Mouse (Mus musculus): ENCODE results near the gene Fhit. TPM values are rescaled to one million over a fixed set of nuclear protein-coding genes. Genes with fewer than 3 reads are reported as not detected.

Fhit gene
- polyA plus RNA-seq, 1 experiment from 2014 or later, result 5.6 TPM

DNA sequence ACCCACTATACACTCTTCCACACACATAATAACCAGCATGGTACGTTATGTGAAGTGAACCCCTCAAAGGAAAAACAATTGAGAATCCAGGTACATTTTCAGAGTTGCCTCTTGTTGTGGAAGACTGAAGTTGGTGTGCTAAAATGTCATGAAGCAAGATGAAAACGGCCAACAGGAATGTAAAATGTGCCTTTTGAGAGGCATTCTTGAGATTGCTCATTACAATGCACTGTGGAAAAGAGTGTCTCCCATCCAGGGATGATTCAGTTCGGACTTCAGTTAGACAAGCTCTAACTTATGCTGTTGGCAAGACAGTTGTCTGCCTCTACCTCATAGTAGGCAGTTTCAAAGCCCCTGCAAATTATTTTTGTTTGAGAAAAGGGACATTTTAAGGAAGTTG, 676.0 kb downstream of the Fhit start:
- no peak for ATAC-seq (replicated peaks; ENCODE audit: insufficient number of reproducible peaks, low FRiP score, low TSS enrichment)
- Histone ChIP-seq H3K36me3 (ENCODE audit: control insufficient read depth, insufficient read depth, low read length) (no peaks in the 10 kb centered on the region), H3K27me3 (ENCODE audit: control insufficient read depth, insufficient read depth, low read length) (no peaks in the 10 kb centered on the region), H3K27ac (ENCODE audit: low read depth, low read length) (no peak overlapping the region), H3K4me1 (ENCODE audit: control insufficient read depth, insufficient read depth, low read length) (no peaks in the 10 kb centered on the region), H3K9me3 (replicated peaks; ENCODE audit: control insufficient read depth, low read length) (no peaks in the 10 kb centered on the region), H3K4me2 (no peak overlapping the region), H3K4me3 (ENCODE audit: low read depth, low read length) (no peak overlapping the region), H3K9ac (ENCODE audit: low read depth, low read length) (no peak overlapping the region)
- 71% methylated on average over 3 of the region's 3 CpGs for WGBS (ENCODE audit: insufficient replicate concordance)

DNA sequence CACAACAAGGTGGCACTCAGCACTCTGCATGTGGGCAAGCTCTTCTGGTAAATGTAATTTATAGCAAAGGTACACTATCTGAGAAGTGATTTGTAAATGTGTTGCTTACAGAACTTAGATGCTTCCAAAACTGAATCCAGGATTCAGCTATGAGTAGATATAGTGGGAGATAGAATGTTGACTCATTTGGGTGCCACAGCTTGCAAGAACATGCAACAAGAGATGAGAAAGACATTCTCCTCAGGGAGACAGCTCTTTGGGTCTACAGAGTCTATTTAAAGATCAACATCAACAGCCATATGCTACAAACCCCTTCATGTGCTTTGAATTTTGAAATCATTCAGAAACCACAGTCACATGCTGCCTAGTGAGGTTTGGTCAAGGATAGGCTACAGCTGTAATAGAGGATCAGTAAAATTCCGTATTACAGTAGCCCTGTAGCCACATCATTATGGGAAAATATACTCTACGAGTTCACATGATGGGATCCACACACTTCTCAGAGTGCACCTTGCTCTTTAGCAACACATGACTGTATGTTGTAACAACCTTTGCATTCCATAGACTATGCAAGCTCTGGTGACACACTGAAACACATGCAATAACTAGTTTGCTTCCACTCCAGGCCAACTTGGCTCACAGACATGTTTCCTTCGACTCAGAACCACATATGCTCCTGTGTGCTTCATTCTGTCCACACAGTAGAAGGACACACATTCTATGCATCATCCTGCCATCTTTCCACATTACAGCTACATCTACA, 678.8 kb downstream of the Fhit start:
- Histone ChIP-seq H3K27me3 (ENCODE audit: control insufficient read depth, insufficient read depth, low read length) (no peaks in the 10 kb centered on the region), H3K9ac (ENCODE audit: low read depth, low read length) (no peak overlapping the region), H3K27ac (ENCODE audit: low read depth, low read length) (no peak overlapping the region), H3K4me2 (no peak overlapping the region), H3K9me3 (replicated peaks; ENCODE audit: control insufficient read depth, low read length) (no peaks in the 10 kb centered on the region), H3K4me1 (ENCODE audit: control insufficient read depth, insufficient read depth, low read length) (no peaks in the 10 kb centered on the region), H3K36me3 (ENCODE audit: control insufficient read depth, insufficient read depth, low read length) (no peaks in the 10 kb centered on the region), H3K4me3 (ENCODE audit: low read depth, low read length) (no peak overlapping the region)
- 78% methylated on average over 3 of the region's 3 CpGs for WGBS (ENCODE audit: insufficient replicate concordance)
- ATAC-seq (replicated peaks; ENCODE audit: insufficient number of reproducible peaks, low FRiP score, low TSS enrichment), result no peak

GRCm38 (mm10) chr14:10481370-10481769, 680.5 kb downstream of the Fhit start:
- Histone ChIP-seq H3K36me3 (ENCODE audit: control insufficient read depth, insufficient read depth, low read length) (no peaks in the 10 kb centered on the region), H3K4me3 (ENCODE audit: low read depth, low read length) (no peak overlapping the region), H3K27me3 (ENCODE audit: control insufficient read depth, insufficient read depth, low read length) (no peaks in the 10 kb centered on the region), H3K27ac (ENCODE audit: low read depth, low read length) (no peak overlapping the region), H3K9me3 (replicated peaks; ENCODE audit: control insufficient read depth, low read length) (no peaks in the 10 kb centered on the region), H3K9ac (ENCODE audit: low read depth, low read length) (no peak overlapping the region), H3K4me1 (ENCODE audit: control insufficient read depth, insufficient read depth, low read length) (no peaks in the 10 kb centered on the region), H3K4me2 (no peak overlapping the region)
- 69% methylated on average over 2 of the region's 2 CpGs for WGBS (ENCODE audit: insufficient replicate concordance)
- ATAC-seq (replicated peaks; ENCODE audit: insufficient number of reproducible peaks, low FRiP score, low TSS enrichment), result no peak

- Histone ChIP-seq H3K27me3 (ENCODE audit: control insufficient read depth, insufficient read depth, low read length) (no peaks in the 10 kb centered on the region), H3K9me3 (replicated peaks; ENCODE audit: control insufficient read depth, low read length) (no peaks in the 10 kb centered on the region), H3K9ac (ENCODE audit: low read depth, low read length) (no peak overlapping the region), H3K4me3 (ENCODE audit: low read depth, low read length) (no peak overlapping the region), H3K4me1 (ENCODE audit: control insufficient read depth, insufficient read depth, low read length) (no peaks in the 10 kb centered on the region), H3K4me2 (no peak overlapping the region), H3K27ac (ENCODE audit: low read depth, low read length) (no peak overlapping the region), H3K36me3 (ENCODE audit: control insufficient read depth, insufficient read depth, low read length) (no peaks in the 10 kb centered on the region)
- 49% methylated on average over 1 of the region's 1 CpGs for whole genome bisulfite sequencing (ENCODE audit: insufficient replicate concordance)
- no peak for ATAC-seq (replicated peaks; ENCODE audit: insufficient number of reproducible peaks, low FRiP score, low TSS enrichment)
Observed at GRCm38 (mm10) chr14:10480681-10481080, 681.2 kb downstream of the Fhit start.

DNA sequence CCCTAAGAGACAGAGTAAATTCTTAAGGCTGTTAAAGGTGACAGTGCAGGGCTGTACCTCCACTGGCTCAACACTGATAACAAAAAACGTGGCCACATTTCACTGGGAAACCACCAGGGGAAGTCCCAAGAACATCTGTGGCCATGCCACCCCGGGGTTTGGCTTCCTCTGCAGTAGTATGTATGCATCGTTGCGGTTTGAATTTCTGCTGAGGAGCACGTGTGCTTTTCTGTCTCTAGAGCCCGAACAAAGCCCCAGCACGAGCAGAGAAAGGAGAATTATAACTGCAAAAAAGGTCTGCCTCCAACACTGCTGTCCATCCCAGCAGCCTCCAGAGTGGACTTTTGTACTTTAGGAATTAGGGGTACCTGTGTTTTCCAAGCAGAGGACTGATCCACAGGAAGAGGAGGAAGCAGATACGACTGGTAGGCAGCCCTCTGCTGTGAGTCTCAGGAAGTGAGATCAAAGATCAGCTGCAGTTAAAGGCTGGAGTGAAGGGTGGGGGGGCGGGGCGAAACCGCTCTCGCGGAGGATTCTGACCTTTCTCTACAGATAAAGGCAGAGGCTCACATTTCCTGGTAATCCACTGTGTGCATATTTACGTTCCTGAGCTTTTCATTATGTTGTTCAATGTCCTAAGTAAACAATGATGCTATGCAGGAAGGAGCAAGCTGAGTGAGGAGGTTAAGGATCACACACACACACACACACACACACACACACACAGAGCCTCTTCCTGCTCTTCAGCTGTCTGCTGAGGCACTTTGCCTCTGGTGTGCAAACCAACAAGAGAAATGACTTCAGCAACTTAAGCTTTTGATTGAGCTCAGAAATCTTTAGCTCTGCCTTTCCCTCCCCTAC, 708.6 kb downstream of the Fhit start:
- Histone ChIP-seq H3K36me3 (ENCODE audit: control insufficient read depth, insufficient read depth, low read length) (no peaks in the 10 kb centered on the region), H3K4me2 (peak overlapping the region; percentile 53), H3K9ac (ENCODE audit: low read depth, low read length) (no peak overlapping the region), H3K4me1 (ENCODE audit: control insufficient read depth, insufficient read depth, low read length) (0 out of 2 replicates have a peak, but pooled peaks cover 10% of the 10 kb centered on the region), H3K27me3 (ENCODE audit: control insufficient read depth, insufficient read depth, low read length) (no peaks in the 10 kb centered on the region), H3K9me3 (replicated peaks; ENCODE audit: control insufficient read depth, low read length) (no peaks in the 10 kb centered on the region), H3K27ac (ENCODE audit: low read depth, low read length) (peak overlapping the region; percentile 24; the same call in 1 of the 2 replicates), H3K4me3 (ENCODE audit: low read depth, low read length) (peak overlapping the region; percentile 25)
- 13% methylated on average over 14 of the region's 14 CpGs for WGBS (ENCODE audit: insufficient replicate concordance)
- ATAC-seq (replicated peaks; ENCODE audit: insufficient number of reproducible peaks, low FRiP score, low TSS enrichment), result peak; percentile 83

GRCm38 (mm10) chr14:10452234-10452633, 709.6 kb downstream of the Fhit start:
- WGBS (ENCODE audit: insufficient replicate concordance), result 57% methylated on average over 5 of the region's 5 CpGs
- Histone ChIP-seq H3K9ac (ENCODE audit: low read depth, low read length) (no peak overlapping the region), H3K4me3 (ENCODE audit: low read depth, low read length) (no peak overlapping the region), H3K36me3 (ENCODE audit: control insufficient read depth, insufficient read depth, low read length) (no peaks in the 10 kb centered on the region), H3K4me1 (ENCODE audit: control insufficient read depth, insufficient read depth, low read length) (0 out of 2 replicates have a peak, but pooled peaks cover 10% of the 10 kb centered on the region), H3K27ac (ENCODE audit: low read depth, low read length) (no peak overlapping the region), H3K4me2 (no peak overlapping the region), H3K27me3 (ENCODE audit: control insufficient read depth, insufficient read depth, low read length) (no peaks in the 10 kb centered on the region), H3K9me3 (replicated peaks; ENCODE audit: control insufficient read depth, low read length) (no peaks in the 10 kb centered on the region)
- ATAC-seq (replicated peaks; ENCODE audit: insufficient number of reproducible peaks, low FRiP score, low TSS enrichment), result no peak

- no peak overlapping the region for H3K9ac ChIP-seq (ENCODE audit: low read depth, low read length)
- H3K36me3 ChIP-seq (ENCODE audit: control insufficient read depth, insufficient read depth, low read length), result no peaks in the 10 kb centered on the region
- no peak overlapping the region for H3K4me3 ChIP-seq (ENCODE audit: low read depth, low read length)
- H3K4me2 ChIP-seq, result no peak overlapping the region
- no peaks in the 10 kb centered on the region for H3K4me1 ChIP-seq (ENCODE audit: control insufficient read depth, insufficient read depth, low read length)
- ATAC-seq (replicated peaks; ENCODE audit: insufficient number of reproducible peaks, low FRiP score, low TSS enrichment), result no peak
- no peaks in the 10 kb centered on the region for H3K9me3 ChIP-seq (replicated peaks; ENCODE audit: control insufficient read depth, low read length)
- no peaks in the 10 kb centered on the region for H3K27me3 ChIP-seq (ENCODE audit: control insufficient read depth, insufficient read depth, low read length)
- no peak overlapping the region for H3K27ac ChIP-seq (ENCODE audit: low read depth, low read length)
Observed at GRCm38 (mm10) chr14:10445360-10445759, 716.5 kb downstream of the Fhit start.

- Histone ChIP-seq H3K4me1 (ENCODE audit: control insufficient read depth, insufficient read depth, low read length) (no peaks in the 10 kb centered on the region), H3K4me2 (no peak overlapping the region), H3K4me3 (ENCODE audit: low read depth, low read length) (no peak overlapping the region), H3K9ac (ENCODE audit: low read depth, low read length) (no peak overlapping the region), H3K27me3 (ENCODE audit: control insufficient read depth, insufficient read depth, low read length) (no peaks in the 10 kb centered on the region), H3K27ac (ENCODE audit: low read depth, low read length) (no peak overlapping the region), H3K36me3 (ENCODE audit: control insufficient read depth, insufficient read depth, low read length) (no peaks in the 10 kb centered on the region), H3K9me3 (replicated peaks; ENCODE audit: control insufficient read depth, low read length) (no peaks in the 10 kb centered on the region)
- WGBS (ENCODE audit: insufficient replicate concordance), result 79% methylated on average over 1 of the region's 1 CpGs
- ATAC-seq (replicated peaks; ENCODE audit: insufficient number of reproducible peaks, low FRiP score, low TSS enrichment), result no peak
Observed at GRCm38 (mm10) chr14:10439007-10439749, 722.7 kb downstream of the Fhit start.
